Mouse (Mus musculus): ENCODE data around the gene Hoxa11. TPM values are rescaled to one million over a fixed set of nuclear protein-coding genes. Genes with fewer than 3 reads are reported as not detected.

Gene Hoxa11
- polyA plus RNA-seq, 1 experiment from 2014 or later, result 0.09 TPM

DNA sequence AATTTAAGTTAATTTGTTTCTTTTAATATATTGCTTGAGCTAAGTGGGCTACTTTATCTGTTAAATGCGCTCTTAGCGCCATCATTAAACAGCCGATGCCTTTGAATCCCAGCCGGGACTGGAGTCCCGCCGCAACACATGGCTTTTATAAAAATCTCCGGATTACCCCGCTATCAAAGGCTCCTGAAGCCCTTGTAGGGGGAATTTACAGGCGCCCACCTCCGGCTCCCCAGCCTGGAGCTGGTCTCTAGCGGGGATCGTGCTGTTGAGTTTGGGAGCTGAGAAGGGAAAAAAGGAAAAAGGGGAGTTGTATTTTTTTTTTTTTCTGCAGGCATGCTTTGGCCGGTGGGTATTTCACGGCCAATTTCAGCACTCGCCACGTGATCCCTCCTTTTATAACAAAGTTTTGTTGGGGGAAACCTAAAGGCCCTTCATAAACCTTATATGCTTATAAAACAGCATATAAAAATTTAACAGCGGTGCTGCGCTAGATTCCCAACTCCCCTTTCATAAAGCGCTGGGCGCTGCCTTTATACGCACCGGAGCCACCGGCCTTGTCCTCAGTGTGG is 1.1 kb downstream of the Hoxa11 start:
- no peaks in the 10 kb centered on the region for H3K9me3 ChIP-seq (ENCODE audit: control insufficient read depth, low read length)
- H3K27ac ChIP-seq (ENCODE audit: low read depth, low read length), result peak overlapping the region; percentile 70; the same call in 1 of the 2 replicates
- no peaks in the 10 kb centered on the region for H3K36me3 ChIP-seq (ENCODE audit: control insufficient read depth, insufficient read depth, low read length)
- peak overlapping the region; percentile 50 for H3K9ac ChIP-seq (replicated peaks; ENCODE audit: low read depth, low read length)
- ATAC-seq (ENCODE audit: low read depth), result no peak
- peak overlapping the region; percentile 40 for H3K4me2 ChIP-seq (ENCODE audit: low read depth, low read length)
- peaks cover 29% of the 10 kb centered on the region for H3K27me3 ChIP-seq (ENCODE audit: control insufficient read depth, insufficient read depth, low read length)
- peak overlapping the region; percentile 30 for H3K4me3 ChIP-seq (ENCODE audit: low read depth, low read length)
- H3K4me1 ChIP-seq (ENCODE audit: control insufficient read depth, insufficient read depth, low read length), result no peaks in the 10 kb centered on the region; the same call in 1 of the 2 replicates
- WGBS, result 1% methylated on average over 23 of the region's 23 CpGs

DNA sequence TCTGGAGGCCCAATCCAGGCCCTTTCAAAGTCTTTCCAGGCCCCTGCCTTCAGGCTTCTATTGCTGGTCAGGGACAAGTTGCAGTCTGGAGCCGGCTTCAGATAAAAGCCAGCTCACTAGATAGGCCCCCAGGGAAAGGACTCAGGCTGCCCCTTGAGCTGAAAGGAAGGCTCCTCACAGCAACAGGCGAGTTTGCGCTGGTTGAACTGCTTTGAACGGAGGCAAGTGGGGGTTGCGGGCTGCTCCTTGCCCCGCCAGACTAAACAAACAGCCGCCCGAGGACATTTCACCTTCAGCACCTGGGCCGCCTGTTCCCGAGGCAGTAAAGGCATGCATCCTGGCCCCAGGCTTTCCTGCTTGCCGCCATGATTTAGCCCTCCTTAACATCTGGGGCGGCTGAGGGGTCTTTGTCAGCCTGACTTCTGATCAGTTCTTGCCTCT is 1.9 kb downstream of the Hoxa11 start:
- no peak overlapping the region for H3K27ac ChIP-seq (ENCODE audit: low read depth, low read length)
- H3K27me3 ChIP-seq (ENCODE audit: control insufficient read depth, insufficient read depth, low read length), result peaks cover 29% of the 10 kb centered on the region
- H3K4me2 ChIP-seq (ENCODE audit: low read depth, low read length), result peak overlapping the region; percentile 40
- 4% methylated on average over 12 of the region's 12 CpGs for WGBS
- no peaks in the 10 kb centered on the region for H3K9me3 ChIP-seq (ENCODE audit: control insufficient read depth, low read length)
- H3K4me1 ChIP-seq (ENCODE audit: control insufficient read depth, insufficient read depth, low read length), result no peaks in the 10 kb centered on the region; the same call in 1 of the 2 replicates
- peak overlapping the region; percentile 30 for H3K4me3 ChIP-seq (ENCODE audit: low read depth, low read length)
- peak overlapping the region; percentile 37; the same call in 1 of the 2 replicates for H3K9ac ChIP-seq (replicated peaks; ENCODE audit: low read depth, low read length)
- ATAC-seq (ENCODE audit: low read depth), result no peak
- H3K36me3 ChIP-seq (ENCODE audit: control insufficient read depth, insufficient read depth, low read length), result no peaks in the 10 kb centered on the region

DNA sequence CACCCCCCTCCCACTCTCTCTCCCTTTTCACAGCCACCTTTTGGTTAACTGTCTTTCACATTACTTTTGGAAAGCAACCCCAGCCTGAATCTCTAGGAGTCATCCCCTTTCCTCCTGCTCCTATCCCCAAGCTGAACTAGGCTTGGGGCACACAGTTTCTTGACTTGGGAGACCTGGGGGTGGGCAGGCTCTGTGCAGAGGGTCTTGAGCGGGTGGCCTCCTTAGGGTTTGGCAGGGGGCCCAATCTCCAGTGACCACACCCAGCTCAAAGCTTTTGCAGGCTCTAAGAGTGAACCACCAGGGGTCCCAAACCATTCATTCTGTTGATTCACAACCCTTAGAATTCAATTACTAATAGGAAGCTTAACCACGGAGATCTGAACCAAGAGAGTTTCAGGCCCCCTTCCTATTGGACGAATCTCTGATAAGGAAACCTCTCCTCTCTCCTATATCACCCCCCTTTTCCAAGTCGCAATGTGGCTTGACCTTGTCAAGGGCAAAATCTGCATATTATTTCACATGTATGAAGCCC is 2.7 kb downstream of the Hoxa11 start:
- peak overlapping the region; percentile 40; the same call in 1 of the 2 replicates for H3K4me2 ChIP-seq (ENCODE audit: low read depth, low read length)
- no peak overlapping the region for H3K9ac ChIP-seq (replicated peaks; ENCODE audit: low read depth, low read length)
- H3K36me3 ChIP-seq (ENCODE audit: control insufficient read depth, insufficient read depth, low read length), result no peaks in the 10 kb centered on the region
- H3K27ac ChIP-seq (ENCODE audit: low read depth, low read length), result no peak overlapping the region
- H3K4me3 ChIP-seq (ENCODE audit: low read depth, low read length), result peak overlapping the region; percentile 30; the same call in 1 of the 2 replicates
- 7% methylated on average over 4 of the region's 4 CpGs for whole genome bisulfite sequencing
- ATAC-seq (ENCODE audit: low read depth), result no peak
- H3K9me3 ChIP-seq (ENCODE audit: control insufficient read depth, low read length), result no peaks in the 10 kb centered on the region
- H3K27me3 ChIP-seq (ENCODE audit: control insufficient read depth, insufficient read depth, low read length), result peaks cover 29% of the 10 kb centered on the region
- H3K4me1 ChIP-seq (ENCODE audit: control insufficient read depth, insufficient read depth, low read length), result no peaks in the 10 kb centered on the region; the same call in 1 of the 2 replicates

DNA sequence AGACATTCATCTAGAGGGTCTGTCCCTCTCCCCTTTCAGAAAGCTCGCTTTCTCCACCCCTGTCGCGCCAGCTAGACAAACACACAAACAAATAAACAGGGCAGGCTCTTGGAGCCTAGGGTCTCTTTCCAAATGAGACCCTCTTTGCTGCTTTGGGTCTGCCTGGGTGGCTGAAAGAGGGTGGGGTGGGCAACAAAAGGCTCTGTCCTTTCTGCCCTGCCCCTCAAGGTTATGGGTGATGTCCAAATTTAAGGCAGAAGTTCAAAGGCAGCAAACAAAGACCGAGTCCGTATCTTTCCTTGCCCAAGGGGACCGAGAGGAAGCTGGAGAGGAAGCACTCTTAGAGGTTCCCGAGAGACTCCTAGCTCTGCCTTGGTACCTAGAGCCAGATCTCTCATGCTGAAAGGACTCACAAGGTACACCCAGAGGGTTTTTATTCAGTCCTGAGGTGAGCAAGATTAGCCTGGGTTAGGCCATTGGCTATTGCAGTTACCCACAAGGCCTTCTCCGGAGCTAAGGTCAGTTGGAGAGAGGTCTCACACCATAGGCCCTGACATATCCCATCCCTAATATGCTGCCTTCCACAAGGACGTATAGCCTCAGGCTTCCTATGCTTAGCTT is 4.5 kb downstream of the Hoxa11 start:
- Histone ChIP-seq H3K9me3 (ENCODE audit: control insufficient read depth, low read length) (no peaks in the 10 kb centered on the region), H3K9ac (replicated peaks; ENCODE audit: low read depth, low read length) (peak overlapping the region; percentile 74; the same call in 1 of the 2 replicates), H3K4me2 (ENCODE audit: low read depth, low read length) (peak overlapping the region; percentile 90), H3K4me1 (ENCODE audit: control insufficient read depth, insufficient read depth, low read length) (no peaks in the 10 kb centered on the region; the same call in 1 of the 2 replicates), H3K4me3 (ENCODE audit: low read depth, low read length) (peak overlapping the region; percentile 57; the same call in 1 of the 2 replicates), H3K27ac (ENCODE audit: low read depth, low read length) (peak overlapping the region; percentile 96), H3K27me3 (ENCODE audit: control insufficient read depth, insufficient read depth, low read length) (peaks cover 27% of the 10 kb centered on the region), H3K36me3 (ENCODE audit: control insufficient read depth, insufficient read depth, low read length) (no peaks in the 10 kb centered on the region)
- 7% methylated on average over 9 of the region's 9 CpGs for WGBS
- ATAC-seq (ENCODE audit: low read depth), result no peak

DNA sequence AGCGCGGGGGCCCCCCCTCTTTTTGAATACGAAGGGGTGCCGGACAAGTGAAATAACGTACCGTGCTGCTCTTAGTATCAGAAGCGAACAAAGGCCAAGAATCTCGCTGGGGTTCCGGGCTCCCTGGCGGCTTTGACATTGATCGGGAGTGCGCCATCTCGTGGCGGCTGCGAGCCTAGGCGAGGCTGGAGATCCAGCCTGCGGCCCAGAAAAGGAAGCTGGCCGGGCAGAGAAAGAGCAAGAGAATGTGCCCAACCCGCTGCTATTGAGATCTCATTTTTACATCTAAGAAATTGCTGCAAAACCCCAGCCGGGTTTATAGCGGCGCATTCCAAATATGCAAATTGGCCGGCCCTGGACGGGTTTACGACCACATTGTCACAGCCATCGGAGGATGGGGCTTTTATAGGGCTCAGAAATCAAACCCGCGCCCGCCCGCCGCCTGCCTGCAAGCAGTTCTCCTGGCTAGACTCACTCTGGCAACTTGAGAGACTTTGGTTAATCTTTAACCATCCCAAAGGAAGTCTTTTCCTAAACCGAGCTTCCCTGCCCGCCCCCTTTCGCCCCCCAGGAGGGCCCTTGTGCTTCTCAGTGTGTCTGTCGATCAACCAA is 5.1 kb downstream of the Hoxa11 start, which contains the start of gene Hoxa10:
Gene Hoxa10, minus strand, starts transcription at position 466 of the 612 bp plus-strand sequence.
- no peaks in the 10 kb centered on the region for H3K36me3 ChIP-seq (ENCODE audit: control insufficient read depth, insufficient read depth, low read length)
- ATAC-seq (ENCODE audit: low read depth), result peak; percentile 66
- H3K27ac ChIP-seq (ENCODE audit: low read depth, low read length), result peak within 1 kb of the TSS; percentile 96
- H3K9ac ChIP-seq (replicated peaks; ENCODE audit: low read depth, low read length), result peak within 1 kb of the TSS; percentile 74
- 2% methylated on average over 35 of the region's 35 CpGs for WGBS
- no peaks in the 10 kb centered on the region; the same call in 1 of the 2 replicates for H3K4me1 ChIP-seq (ENCODE audit: control insufficient read depth, insufficient read depth, low read length)
- no peaks in the 10 kb centered on the region for H3K9me3 ChIP-seq (ENCODE audit: control insufficient read depth, low read length)
- H3K4me2 ChIP-seq (ENCODE audit: low read depth, low read length), result peak within 1 kb of the TSS; percentile 90
- H3K4me3 ChIP-seq (ENCODE audit: low read depth, low read length), result peak within 1 kb of the TSS; percentile 57
- H3K27me3 ChIP-seq (ENCODE audit: control insufficient read depth, insufficient read depth, low read length), result peaks cover 23% of the 10 kb centered on the region

DNA sequence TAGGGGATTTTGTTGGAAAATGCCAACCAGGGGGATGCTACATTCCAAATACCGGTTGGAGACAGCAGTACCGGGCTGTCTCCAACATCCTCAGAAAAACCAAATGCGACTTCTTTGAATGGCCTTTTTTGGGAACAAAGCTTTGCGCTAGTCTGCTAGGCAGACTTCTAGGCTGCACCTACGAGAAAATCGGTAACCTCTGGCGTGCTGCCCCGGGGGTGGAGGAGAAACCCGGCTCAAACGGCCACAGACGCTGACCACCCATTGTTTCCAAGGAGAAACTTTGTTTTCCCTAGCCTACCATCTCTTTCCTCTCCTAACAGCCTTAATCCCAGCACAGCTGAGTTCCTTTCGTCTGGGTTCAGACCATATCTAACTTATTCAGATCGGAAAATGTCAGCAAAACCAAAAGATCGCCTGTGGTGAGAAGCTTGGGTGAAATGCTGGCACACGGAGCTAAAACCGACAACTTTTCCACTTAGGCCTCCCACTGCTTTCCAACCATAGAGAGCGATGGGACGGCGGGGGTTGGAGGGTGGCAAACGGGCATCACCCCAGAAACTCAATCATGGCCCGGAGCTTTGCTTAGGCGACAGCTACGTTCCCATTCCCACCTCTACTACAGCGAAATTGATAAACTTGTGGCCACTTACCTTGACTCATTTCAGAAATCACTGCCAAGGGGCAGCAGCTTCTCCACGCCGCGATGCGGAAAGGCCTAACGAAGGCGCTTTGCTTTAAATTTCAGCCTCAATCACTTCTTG is 5.8 kb downstream of the Hoxa11 start:
- H3K4me3 ChIP-seq (ENCODE audit: low read depth, low read length), result peak overlapping the region; percentile 57
- 1% methylated on average over 30 of the region's 30 CpGs for WGBS
- H3K4me2 ChIP-seq (ENCODE audit: low read depth, low read length), result peak overlapping the region; percentile 90
- H3K9me3 ChIP-seq (ENCODE audit: control insufficient read depth, low read length), result no peaks in the 10 kb centered on the region
- H3K27me3 ChIP-seq (ENCODE audit: control insufficient read depth, insufficient read depth, low read length), result peaks cover 18% of the 10 kb centered on the region
- H3K9ac ChIP-seq (replicated peaks; ENCODE audit: low read depth, low read length), result peak overlapping the region; percentile 74
- no peaks in the 10 kb centered on the region; the same call in 1 of the 2 replicates for H3K4me1 ChIP-seq (ENCODE audit: control insufficient read depth, insufficient read depth, low read length)
- peak overlapping the region; percentile 96 for H3K27ac ChIP-seq (ENCODE audit: low read depth, low read length)
- ATAC-seq (ENCODE audit: low read depth), result no peak
- H3K36me3 ChIP-seq (ENCODE audit: control insufficient read depth, insufficient read depth, low read length), result no peaks in the 10 kb centered on the region

DNA sequence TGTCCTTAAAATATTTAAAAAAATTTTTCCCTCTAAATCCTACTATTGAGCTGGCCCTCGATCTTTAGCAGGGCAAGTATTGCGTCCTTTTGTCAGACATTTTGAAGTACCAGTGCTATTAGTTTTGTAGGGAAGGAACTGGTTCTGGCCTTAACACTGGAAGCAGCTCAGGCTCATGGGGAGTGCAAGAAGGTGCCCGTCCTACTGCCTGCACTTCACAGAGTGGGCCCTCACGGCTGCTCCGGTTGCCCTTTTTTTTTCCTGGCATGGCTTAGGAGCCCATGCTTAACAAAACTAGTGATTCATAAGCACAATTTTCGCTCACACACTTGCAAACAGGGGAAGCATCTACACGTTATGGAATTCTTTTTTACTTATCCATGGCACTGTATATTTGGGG is 6.6 kb downstream of the Hoxa11 start:
- Histone ChIP-seq H3K27ac (ENCODE audit: low read depth, low read length) (peak overlapping the region; percentile 22; the same call in 1 of the 2 replicates), H3K27me3 (ENCODE audit: control insufficient read depth, insufficient read depth, low read length) (peaks cover 18% of the 10 kb centered on the region), H3K9ac (replicated peaks; ENCODE audit: low read depth, low read length) (peak overlapping the region; percentile 64), H3K36me3 (ENCODE audit: control insufficient read depth, insufficient read depth, low read length) (no peaks in the 10 kb centered on the region), H3K9me3 (ENCODE audit: control insufficient read depth, low read length) (no peaks in the 10 kb centered on the region), H3K4me1 (ENCODE audit: control insufficient read depth, insufficient read depth, low read length) (no peaks in the 10 kb centered on the region; the same call in 1 of the 2 replicates), H3K4me3 (ENCODE audit: low read depth, low read length) (peak overlapping the region; percentile 57), H3K4me2 (ENCODE audit: low read depth, low read length) (peak overlapping the region; percentile 90)
- no peak for ATAC-seq (ENCODE audit: low read depth)
- WGBS, result 4% methylated on average over 7 of the region's 7 CpGs

DNA sequence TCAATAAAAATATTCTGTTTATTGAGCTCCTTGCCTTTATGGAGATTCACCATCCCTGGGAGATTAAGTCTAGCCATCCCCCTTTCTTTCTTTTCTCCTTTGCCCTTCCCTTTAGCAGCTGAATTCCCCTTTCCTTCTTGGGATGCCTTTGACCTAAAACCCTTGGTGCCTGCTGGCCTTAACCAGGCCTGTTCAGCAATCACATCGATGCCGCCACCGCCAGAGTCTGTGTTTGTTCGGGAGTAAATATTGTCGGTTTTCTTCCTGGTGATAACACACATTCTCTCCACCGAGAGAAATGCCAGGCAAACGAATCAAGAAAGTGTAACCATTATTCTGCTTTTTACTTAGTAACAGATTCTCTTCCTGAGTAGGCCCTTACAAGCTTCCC is 7.5 kb downstream of the Hoxa11 start:
- ATAC-seq (ENCODE audit: low read depth), result no peak
- peaks cover 14% of the 10 kb centered on the region for H3K27me3 ChIP-seq (ENCODE audit: control insufficient read depth, insufficient read depth, low read length)
- H3K9me3 ChIP-seq (ENCODE audit: control insufficient read depth, low read length), result no peaks in the 10 kb centered on the region
- peak overlapping the region; percentile 90 for H3K4me2 ChIP-seq (ENCODE audit: low read depth, low read length)
- peak overlapping the region; percentile 62 for H3K9ac ChIP-seq (replicated peaks; ENCODE audit: low read depth, low read length)
- H3K36me3 ChIP-seq (ENCODE audit: control insufficient read depth, insufficient read depth, low read length), result no peaks in the 10 kb centered on the region
- no peaks in the 10 kb centered on the region; the same call in 1 of the 2 replicates for H3K4me1 ChIP-seq (ENCODE audit: control insufficient read depth, insufficient read depth, low read length)
- H3K27ac ChIP-seq (ENCODE audit: low read depth, low read length), result peak overlapping the region; percentile 56
- H3K4me3 ChIP-seq (ENCODE audit: low read depth, low read length), result peak overlapping the region; percentile 57
- WGBS, result 8% methylated on average over 7 of the region's 7 CpGs

All from neural tube, embryonic 14.5 days (tissue).